Mouse (Mus musculus) heart, adult 10 weeks (tissue): ENCODE data around the gene Olfr180. TPM values are rescaled to one million over a fixed set of nuclear protein-coding genes. Genes with fewer than 3 reads are reported as not detected.

ENCODE experiments used
- polyA plus RNA-seq: library from polyadenylated mRNA; stranded (reverse); fragments of 350-450 nt; fragmentation: Illumina TruSeq; extraction: RNeasy Lipid Tissue Mini Kit (QIAGEN cat#74804); gene quantifications from one replicate; pipeline ENCODE4 v1.2.3, GENCODE M21; 2014; ENCODE audit warnings: low read depth, low replicate concordance

The Olfr180 gene
- not detected for polyA plus RNA-seq

DNA sequence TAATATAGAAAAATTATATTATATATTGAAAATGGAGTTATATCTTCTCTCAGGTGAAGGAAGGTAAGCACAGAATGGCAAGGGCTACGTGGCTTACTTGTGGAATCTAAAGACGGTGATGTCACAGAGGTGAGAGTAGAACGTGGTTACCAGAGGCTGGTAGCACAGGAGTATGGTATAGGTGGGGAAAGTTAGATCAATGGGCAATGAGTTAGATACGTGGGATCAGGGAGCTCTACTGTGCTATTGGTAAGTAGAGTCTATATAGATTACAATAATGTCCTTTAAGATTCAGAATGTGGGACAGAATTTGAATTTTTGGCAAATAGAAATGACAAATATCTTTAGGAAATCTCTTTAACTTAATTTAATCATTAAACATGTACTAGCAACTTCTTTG lies at the start of gene Olfr180:
TSS of gene Olfr180 (minus strand) at position 101 of the 400 bp plus-strand sequence.

DNA sequence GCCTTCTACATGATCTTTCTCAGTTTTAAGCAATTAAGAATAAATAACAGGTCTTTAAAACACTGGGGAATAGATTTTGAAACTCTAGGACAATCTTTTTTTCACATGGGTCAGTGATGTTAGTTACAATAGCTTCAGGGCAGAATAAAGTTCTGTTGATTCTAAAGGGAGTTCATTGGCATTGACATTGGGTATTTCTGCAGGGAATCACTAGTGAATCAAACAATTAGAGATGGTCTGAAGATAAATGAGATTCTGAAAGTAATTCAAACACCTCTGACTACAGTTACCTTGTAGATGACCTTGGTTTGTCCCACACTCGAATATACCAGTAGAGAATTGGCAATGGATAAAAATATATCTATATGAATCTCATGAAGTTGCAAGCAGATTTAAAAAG lies 537 bp downstream of the Olfr180 start, which contains the start of gene Olfr181:
TSS of gene Olfr181 (minus strand) at position 101 of the 400 bp plus-strand sequence.

DNA sequence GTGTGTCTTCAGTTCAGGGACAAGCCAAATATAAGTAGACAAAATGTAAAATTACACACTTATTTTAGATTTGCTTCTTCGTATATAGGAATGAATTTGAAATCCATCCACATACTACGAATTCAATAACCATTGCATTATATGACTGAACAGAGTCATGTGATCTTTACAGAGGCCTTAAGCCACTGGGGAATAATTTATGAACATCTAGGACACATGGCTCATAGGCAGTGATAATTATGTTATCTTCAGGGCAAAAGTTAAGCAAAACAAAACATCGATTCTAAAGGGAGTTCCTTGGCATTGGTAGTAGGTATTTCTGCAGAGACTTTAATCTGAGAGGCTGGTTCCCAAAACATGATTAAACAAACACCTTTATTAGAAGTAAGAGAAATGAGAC lies 37.2 kb downstream of the Olfr180 start, which contains the start of gene Olfr178:
TSS of gene Olfr178 (minus strand) at position 101 of the 400 bp plus-strand sequence.

DNA sequence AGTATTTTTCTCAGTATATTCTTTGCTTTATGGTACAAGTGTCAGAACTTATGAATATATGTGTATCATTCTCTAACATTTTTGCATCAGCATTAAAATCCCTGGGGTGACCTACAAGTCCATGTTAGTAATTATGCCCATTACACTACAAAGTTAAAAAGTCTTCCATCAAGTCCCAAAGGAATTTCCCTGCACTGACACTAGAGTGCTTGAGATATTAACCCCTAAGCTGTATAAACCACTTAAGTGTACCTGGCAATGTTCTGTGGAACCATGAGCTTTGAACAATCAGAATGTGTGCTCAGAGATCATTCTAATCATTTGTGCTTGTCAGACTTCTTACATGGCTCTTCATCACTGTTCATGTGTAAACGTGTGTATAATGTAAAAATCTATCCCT lies 54.5 kb downstream of the Olfr180 start, which contains the start of gene Olfr177:
TSS of gene Olfr177 (minus strand) at position 101 of the 400 bp plus-strand sequence.

Other genes with a start within 250 kb of the Olfr180 start
- gene Gpr15, start 210.3 kb downstream of the Olfr180 start, polyA plus RNA-seq: not detected
- 39.5 TPM for gene Cldnd1, start 201.5 kb downstream of the Olfr180 start, polyA plus RNA-seq
- not detected for gene Olfr172, start 166.2 kb downstream of the Olfr180 start, polyA plus RNA-seq
- not detected for gene Olfr173, start 129.1 kb downstream of the Olfr180 start, polyA plus RNA-seq
- not detected for gene Olfr175-ps1, start 102.6 kb downstream of the Olfr180 start, polyA plus RNA-seq
- gene Olfr177, start 54.6 kb downstream of the Olfr180 start, polyA plus RNA-seq: not detected
- gene Olfr178, start 37.3 kb downstream of the Olfr180 start, polyA plus RNA-seq: not detected
- not detected for gene Olfr181, start 637 bp downstream of the Olfr180 start, polyA plus RNA-seq
- gene Olfr183, start 66.0 kb upstream of the Olfr180 start, polyA plus RNA-seq: not detected
- not detected for gene Olfr186, start 100.9 kb upstream of the Olfr180 start, polyA plus RNA-seq
- not detected for gene Olfr187, start 110.4 kb upstream of the Olfr180 start, polyA plus RNA-seq
- not detected for gene Olfr190, start 148.6 kb upstream of the Olfr180 start, polyA plus RNA-seq
- not detected for gene Olfr191, start 160.4 kb upstream of the Olfr180 start, polyA plus RNA-seq
- not detected for gene Olfr193, start 182.5 kb upstream of the Olfr180 start, polyA plus RNA-seq
- not detected for gene Olfr194, start 191.7 kb upstream of the Olfr180 start, polyA plus RNA-seq
- not detected for gene Olfr195, start 217.7 kb upstream of the Olfr180 start, polyA plus RNA-seq
- gene Olfr196, start 241.1 kb upstream of the Olfr180 start, polyA plus RNA-seq: not detected